Mouse (Mus musculus) erythroblast, embryonic 14.5 days (primary cell): ENCODE results near the gene Sun1.

Source experiments
- GATA1 ChIP-seq: IDR thresholded peaks from 2 replicates; pipeline ENCODE4 v1.6.1; 2012; ENCODE audit warnings: low read length, inconsistent platforms, mixed read lengths
- TAL1 ChIP-seq: IDR thresholded peaks from 3 replicates; pipeline ENCODE4 v1.6.1; 2012; ENCODE audit warnings: low read length, inconsistent platforms, mixed read lengths

GRCm38 (mm10) chr5:139206081-139206480, 5.6 kb downstream of the Sun1 start:
- TF ChIP-seq TAL1, result no peak
- TF ChIP-seq GATA1, result no peak
